Mouse (Mus musculus) kidney, adult 8-10 months (tissue): ENCODE measurements at regions not wholly inside any gene's neighbourhood (a gene's known extent, or its start where the extent isn't known, plus 50 kb on each side); places are given as distances from the start of the nearest gene placed in this dataset.
A peak's percentile ranks its signal among the peaks of the same experiment; 100 is the strongest.
"Not testable (repeated sequence)": the region's sequence is repeated elsewhere in the genome, so short reads cannot be mapped to it uniquely, and the experiment has no call there.

Source experiments
- DNase-seq, 2 experiments: peaks; one replicate each; pipeline ENCODE4 v3.0.0; 2022

DNA sequence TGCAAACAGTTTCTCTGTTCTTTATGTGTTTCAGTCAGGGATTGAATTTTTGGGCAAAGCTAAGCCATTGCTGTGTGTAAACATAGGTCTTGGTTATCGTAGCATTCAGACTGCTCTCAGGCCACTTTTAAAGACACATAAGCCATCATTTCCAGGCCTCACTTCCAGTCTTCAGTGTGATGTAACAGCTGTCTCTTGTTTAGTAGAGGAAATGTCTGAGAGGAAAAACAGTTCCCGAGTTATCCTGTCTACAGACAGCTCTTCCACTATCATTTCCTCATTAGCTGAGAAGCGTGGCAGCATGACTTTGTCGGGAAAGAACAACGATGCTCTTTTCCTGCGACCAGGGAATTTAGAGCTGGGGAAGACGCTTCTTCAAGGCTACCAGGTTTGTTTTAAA lies 196.9 kb downstream of the Fam198b start:
- DNase-seq = no peak

DNA sequence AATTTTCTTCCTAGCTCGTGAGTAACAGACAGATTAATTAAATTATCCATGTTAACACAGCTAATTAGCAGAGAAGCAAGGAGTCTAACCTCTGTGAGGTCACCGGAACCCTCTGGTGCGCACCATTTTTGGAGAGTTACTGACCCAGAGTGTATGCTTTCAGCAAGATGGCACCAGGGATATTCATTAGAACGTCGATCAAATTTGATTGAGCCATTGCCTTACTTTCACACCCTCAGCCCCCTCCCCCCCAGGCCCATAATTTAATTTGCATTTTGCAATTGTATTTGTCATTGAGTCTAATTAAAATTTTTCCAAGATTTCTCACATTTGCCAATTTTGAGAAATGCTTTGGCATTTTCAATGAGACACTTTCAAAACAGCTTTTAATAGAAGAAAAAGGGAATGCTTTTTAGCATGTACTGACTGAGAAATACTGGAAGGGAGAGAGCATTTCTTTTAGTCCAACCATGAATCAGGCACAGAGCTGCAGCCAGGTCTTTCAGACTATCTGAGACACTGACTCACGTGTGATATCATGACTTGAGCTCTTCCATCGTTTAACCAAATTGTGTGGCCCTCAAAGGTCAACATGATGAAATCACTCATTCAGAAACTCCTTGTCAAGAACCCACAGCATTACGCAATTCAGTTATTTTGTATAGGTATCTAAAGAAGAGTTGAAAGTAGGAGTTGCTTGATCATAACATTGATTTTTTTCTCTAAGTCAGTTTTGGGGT lies 198.6 kb downstream of the Fam198b start:
- DNase-seq = no peak

DNA sequence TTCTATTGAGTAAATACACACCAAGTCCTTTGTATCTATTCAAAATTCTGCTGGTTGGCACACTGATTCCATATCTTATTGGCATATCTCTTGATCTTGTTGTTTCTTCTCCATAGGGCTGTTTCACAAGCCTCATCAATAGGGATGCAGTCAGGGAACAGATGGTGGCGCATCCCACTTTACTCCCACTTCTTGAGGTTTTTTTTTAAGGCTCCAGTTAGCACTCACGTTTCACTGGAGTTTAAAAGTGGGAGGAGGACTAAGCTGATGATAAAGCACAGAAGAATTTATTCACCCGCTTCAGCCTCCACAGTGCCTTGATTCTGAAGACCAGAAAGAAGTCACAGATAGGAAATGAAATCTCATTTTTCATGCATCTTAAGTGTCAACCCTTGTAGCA lies 199.8 kb downstream of the Fam198b start:
- DNase-seq = no peak

DNA sequence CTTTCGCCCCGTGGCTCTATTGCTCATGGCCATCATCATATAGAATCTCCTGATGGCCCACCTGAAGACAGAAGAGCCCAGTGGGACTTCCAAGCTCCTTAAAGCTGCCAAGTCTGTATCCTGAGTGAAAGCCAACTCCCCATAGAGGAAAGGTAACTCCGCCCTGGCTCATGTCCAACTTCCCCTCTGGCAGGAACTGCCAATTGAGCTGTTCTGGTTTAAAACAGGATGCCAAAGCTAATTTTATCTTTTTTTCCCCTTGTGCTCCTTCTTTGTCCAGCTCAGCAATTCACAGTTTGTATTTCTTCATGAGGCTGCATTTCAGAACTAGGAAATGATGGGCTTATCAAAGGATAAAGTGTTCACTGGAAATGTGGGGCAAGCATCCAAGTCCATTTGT lies 215.3 kb downstream of the Fam198b start:
- peak; percentile 6 to 39 for DNase-seq

DNA sequence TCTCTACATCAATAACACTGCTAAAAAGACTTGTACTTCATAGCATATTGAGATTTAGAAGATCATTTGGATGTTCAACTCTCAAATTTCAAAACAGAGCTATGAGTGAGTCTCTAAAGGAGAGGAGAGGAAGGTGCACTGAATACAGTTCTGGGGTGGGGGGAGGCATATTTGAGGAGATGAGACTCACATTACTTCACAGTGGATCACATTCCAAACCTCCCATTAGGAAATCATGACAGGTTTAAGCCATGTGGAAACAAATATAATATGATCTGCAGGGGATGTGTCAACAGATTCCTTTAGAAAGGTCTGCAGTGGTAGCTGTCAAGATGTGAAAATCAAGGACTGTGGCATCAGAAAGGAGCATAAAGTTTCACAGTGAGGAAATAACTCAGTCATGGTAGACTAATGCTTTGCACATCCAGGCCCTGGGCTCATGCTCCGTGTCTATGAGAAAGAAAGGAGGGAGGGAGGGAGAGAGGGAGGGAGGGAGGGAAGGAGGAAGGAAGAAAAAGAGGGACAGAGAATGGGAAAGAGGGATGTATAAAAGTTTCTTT lies 235.9 kb downstream of the Fam198b start:
- DNase-seq = no peak

DNA sequence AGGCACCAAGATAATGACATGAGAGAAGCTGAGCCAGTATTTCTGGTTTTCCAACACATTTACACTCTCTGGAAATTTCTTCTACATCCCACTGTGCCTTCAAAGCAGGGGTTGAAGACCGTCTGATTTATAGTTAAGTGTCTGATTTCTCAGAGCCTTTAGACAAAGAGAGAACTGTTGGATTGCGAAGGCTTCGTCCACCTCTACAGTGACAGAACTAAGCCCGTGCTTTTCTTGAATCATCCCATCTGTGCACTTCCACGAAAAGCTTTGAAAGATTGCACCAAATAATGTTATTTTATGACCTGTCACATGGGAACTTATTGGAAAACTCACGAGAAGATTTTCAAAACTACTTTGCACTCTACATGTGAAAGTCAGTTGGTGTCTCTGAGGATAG lies 239.3 kb downstream of the Fam198b start:
- DNase-seq = no peak

DNA sequence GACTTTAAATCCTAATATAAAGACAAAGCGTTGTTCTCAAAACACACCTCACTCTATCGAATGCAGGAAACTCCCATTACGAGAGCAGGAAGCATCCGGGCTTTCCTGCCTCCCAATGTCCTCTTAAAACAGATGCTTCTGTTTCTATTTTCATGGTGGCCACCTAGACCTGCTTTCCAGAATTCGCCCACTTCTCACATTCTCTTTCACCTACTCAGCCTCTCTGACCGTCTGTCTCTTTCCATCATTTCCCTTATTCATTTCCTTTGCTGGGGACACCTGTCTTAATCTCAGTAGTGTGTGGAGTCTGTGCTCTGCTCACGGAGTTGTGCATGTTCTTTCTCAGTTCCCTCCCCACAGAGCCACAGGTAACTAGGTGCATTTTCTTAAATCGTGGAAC lies 240.3 kb downstream of the Fam198b start:
- no peak for DNase-seq

DNA sequence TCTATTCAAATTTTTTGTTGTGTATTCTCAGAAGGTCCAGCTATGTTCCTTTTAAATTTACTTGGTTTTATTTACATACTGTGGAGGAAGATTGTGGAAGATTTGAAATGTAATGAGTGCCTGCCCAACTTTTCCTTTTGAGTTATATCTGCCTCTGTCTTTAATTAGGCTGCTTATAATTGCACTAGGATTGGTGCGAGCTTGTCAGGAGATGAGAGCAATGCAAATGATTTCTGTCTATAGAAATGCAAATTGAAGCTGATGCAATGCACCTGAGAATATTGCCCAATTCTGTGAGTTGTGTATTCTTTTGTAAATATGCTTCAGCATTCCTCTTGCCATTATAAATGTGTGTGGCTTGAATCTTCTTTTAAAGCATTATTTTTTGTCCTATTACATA lies 257.4 kb downstream of the Fam198b start:
- DNase-seq = no peak

DNA sequence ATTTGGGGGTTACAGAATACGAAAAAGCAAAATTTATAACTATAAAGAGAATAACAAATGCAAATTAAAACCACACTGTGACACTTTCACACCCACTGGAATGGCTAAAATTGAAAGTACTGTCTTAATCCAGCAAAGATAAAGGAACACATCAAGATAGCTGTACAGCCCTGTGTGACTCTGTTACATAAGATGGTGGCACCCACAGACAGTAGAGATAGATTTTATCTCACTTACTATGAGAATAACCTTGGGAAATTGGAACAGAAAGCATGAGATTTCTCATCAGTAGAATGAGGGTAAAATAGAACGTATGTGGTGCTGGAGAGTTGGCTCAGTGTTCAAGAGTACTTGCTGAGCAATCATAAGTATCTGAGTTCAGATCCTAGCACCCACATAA lies 276.1 kb downstream of the Fam198b start:
- no peak for DNase-seq

DNA sequence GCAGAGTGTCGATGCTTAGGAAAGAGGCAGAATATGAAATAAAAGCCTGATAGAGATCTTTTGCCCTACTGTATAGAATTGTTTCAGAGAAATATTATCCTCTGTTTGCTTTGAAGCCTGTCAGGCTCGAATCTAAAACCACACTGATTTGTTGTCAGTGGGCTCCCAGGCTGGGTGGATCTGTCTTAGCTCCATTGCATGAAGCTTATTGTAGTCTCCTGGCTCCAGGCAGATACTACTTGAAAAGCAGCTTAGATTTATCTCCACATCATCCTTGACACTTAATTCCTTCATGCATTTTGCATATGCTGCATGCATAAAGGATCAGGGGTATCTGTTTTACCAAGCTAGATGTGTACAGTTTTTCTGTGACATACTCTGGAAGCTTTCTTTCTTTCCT lies 297.4 kb downstream of the Fam198b start:
- DNase-seq = no peak

DNA sequence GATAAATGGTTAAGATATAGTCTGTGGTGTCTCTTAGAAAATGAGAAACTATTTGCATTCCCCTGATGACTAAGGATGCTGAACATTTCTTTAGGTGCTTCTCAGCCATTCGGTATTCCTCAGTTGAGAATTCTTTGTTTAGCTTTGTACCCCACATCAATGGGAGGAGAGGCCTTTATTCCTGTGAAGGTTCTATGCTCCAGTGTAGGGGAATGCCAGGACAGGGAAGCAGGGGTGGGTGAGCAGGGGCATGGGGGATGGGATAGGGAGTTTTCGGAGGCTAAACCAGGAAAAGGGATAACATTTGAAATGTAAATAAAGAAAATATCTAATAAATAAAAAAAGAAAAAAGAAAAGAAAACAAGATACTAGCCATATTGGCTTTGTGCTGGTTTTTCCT lies 297.8 kb downstream of the Fam198b start:
- not testable (repeated sequence) for DNase-seq

DNA sequence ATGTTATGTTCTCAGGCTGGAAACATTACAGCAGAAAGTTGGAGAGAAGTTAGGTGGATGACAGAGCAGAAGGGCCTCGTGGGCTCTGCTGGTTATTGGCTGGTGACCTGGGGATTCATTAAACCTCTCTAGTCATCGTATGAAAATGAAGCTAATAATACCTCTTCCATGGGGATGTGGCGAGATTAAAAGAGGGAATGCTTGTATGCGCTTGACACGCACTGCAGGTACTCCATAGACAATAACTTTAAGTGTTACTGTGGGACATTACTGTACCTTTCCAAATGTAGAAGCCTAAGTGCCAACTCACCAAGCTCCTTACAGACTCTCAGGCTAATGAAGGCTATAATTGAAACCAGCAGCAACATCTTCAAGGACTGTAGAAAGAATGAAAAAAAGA lies 303.1 kb downstream of the Fam198b start:
- no peak for DNase-seq

DNA sequence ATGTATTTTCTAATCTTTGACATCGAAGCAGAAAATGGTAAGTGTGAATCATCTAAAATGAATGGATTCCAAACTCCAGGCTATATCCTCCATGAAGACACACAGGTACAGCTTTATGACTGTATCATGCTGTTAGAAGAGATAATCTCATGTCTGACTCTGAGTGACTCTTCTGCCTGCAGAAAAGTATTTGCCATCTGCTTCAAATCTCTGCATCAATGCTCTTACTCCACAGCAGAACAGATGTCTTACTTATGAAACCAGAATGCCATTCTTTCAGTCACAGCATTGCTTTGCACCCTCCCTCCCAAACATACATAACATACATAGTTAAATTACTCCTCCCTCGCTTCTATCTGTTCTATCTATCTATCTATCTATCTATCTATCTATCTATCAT lies 316.6 kb downstream of the Fam198b start:
- DNase-seq = no peak

DNA sequence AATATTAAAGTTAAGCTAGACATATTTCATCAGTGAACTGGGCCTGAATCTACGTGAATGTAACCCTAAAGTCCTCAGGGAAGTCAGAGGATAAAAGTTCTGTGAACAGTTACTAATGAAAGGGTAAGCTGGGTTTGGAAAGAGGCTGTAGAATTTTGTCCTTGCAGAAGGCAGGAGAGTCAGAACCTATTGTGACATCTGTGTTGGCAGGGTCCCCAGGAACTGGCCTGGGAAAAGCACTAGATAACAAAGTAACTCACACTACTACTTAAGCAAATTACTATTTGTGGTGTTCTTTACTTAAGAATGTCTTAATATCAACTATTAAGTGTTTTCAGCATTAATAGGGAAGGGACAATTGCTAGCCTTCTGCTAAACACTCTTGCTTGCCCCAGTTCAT lies 320.5 kb downstream of the Fam198b start:
- no peak for DNase-seq

DNA sequence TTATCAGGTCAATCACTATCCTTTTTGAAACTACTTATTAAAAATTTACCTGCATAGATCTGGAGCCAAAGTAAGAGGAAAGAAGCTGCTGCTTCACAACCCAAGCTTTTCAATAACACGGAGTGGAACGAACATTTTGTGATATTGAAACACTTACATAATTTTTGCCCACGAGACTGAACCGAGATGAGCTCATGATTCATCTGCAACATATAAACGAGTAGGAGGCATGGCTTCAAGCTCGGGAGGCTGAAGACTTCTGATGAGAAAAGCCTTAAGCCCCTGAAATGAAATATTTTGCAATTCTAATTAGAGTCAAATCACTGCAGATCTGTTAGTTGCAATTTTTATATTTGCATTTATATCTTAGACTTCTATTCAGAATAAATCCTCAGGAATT lies 321.0 kb downstream of the Fam198b start:
- DNase-seq = no peak

DNA sequence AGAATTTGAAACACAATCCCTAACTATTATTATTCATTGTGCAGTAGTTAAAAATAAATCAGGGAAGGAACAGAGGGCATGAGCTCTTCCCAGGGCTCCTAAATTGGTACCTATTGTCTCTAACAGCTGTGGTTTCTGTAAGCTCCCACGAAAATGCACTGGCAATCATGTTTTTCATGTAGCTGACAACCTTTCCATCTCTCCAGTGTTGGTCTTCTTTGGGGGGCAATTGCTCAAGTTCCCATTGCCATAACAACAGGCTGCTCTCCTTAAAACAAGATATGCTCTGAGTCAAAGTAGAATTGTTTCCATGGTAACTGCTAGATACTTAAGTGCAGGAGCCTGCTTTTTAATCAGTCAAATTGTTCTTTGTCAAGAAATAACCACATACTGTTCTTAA lies 322.7 kb downstream of the Fam198b start:
- DNase-seq = no peak

DNA sequence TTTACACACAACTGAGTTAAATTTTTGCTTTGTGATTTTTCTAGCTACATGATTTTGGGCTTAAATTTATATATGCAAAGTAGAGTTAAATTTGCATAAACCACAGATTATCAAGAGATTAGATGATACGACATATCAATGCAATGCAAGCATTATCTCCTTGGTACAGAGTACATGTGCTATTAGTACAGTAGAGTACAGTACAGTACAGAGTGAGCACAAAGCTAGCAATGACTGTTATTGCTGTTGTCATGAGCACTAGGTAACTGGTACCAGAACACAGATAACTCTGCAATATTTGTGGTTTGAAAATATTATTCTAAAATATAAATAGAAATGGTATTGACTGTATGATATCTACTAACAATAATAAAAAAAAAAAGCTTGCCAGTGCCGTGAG lies 323.7 kb downstream of the Fam198b start:
- no peak for DNase-seq

DNA sequence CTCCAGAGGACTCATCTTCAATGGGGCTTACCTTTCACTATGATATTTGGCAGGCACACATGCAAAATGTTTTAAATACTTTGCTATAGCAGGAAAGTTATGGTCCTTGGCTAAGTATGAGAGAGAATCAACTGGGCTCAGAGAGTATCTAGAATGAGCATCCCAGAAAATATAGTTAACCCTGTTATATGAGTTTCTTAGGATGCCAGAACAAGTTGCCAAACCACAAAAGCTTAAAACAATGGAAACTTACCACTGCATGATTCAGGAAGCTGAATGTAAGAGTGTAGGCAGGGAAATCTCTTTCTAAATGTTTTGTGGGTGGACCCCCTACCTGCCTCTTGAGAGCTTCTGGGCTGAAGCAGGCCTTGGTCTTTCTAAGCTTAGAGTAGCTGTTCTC lies 325.3 kb downstream of the Fam198b start:
- DNase-seq = no peak

DNA sequence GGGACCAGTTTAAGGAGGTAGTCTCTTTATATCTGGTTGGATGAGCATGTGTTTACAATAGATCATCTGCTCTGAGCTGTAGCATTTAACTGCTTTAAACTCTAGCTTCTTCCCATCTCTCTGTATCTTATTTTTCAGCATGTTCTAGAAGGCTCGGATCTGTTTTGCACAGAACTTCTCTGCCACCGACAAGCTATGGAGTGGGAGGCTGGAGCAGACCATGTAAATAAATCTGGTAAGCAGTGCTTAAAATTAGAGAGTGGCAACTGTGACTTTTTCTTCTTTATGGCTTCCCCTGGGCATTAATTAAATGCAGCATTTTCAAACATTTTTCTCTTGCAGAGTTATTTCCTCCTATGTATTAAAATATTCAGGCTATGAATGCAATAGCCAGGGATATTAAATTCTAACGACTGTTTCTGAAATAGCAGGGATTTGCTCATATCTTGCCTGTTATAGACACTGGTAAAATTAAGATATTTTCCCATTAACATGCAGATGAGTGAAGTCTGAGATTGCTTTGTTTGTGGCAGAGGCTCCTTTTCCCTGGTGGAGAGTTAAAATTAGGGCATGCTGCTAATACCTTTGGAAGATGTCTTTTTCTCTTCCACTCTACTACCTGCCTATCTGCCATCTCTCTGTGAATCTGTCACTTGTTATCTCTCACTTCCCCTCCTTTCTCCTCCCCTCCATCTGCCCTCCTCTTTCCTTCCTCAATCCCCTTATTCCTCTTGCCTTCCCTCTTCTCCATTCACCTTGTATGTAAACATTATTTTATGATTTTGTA lies 327.2 kb downstream of the Fam198b start:
- no peak for DNase-seq

DNA sequence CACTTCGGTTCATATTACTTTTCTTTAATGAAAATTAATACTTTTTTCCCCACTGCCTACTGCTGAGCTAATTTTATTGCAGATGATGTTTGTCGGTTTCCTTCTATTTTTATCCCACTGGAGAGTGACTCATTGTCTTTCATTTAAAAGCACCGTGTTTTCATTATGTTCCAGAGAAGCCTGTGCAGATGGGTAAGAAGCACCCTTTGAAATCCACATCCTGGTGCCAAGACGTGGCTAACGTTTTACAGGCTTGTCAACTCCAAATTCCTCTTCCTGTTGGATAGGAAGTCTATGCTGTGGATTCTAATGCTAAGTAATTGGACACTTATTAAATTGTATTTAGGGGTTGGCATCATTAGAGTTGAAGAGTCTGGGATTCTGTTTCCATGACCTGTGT lies 364.3 kb downstream of the Fam198b start:
- DNase-seq = no peak

DNA sequence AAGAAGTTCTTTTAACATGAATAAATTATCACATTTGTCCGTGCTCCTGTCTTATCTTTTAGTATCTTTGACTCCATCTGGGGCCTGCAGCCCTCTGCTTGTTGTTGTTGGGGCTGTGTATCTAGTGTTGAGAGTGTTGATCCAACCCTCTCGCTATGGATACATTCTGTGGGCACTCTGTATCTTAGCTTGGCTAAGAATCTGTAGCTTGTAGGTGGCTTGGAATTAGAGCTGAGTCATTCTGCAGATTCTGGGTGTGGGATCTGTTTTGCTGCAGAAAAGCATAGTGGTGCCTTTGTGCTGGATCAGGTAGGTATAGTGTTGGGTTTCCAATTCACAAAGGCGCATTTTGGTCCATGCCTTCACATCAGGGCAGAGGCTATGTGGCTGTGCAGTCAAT lies 365.6 kb downstream of the Fam198b start:
- DNase-seq = no peak

DNA sequence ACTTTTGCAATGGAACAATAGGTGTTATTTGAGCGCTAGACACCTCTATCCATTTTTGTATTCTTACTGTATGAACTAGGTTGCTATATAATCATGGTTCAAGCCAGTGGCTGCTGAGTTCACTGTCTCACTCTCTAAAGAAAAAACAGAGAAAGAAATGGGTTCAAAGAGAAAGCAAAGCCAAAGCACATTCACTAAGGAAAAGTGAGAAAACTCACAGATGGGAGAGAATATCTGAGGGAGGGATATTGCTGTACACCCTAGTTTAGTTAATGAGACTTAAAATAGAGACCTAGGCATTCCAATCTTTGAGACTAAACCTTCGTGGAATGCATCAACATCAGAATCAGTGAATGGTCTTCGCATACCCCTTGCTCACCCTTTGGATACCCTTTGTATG lies 371.0 kb downstream of the Fam198b start:
- DNase-seq = no peak

DNA sequence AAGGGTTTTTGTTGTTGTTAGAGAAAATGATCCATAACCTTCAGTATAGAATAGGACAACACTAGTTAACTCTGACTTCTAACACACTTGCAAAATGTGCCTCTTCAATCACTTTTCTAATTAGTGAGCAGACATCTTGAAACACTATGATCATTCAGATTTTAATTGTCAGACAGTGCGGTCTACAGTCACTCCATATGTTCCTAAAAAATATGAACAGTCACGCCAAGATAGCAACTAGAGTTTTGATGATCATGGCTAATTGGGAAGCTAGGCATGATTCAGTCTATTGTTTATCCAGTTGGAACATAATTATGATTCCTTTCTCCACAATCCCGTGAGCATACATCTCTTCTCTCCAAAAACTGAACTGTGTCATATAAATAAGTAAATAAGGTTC lies 372.1 kb downstream of the Fam198b start:
- DNase-seq = no peak

DNA sequence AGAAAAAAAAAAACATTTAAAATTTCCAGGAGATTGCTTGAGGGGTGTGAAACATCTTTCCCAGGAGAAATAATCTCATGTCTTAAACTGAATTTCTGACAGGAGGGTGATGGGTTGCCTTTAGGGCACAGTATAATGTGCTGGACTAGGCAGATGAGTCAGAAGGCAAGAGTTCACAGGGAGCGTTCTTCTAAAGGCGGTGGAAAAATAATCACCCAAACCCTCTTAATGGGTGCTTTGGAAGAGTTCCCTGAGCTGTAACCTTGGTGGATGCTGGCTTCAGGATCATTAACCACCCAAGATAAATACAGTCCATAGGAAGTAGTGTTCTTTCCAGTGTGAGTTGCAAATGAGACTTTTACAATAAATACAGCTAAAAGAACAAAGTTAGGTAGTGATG lies 378.8 kb downstream of the Fam198b start:
- DNase-seq = no peak
